In the genomic region with DNA sequence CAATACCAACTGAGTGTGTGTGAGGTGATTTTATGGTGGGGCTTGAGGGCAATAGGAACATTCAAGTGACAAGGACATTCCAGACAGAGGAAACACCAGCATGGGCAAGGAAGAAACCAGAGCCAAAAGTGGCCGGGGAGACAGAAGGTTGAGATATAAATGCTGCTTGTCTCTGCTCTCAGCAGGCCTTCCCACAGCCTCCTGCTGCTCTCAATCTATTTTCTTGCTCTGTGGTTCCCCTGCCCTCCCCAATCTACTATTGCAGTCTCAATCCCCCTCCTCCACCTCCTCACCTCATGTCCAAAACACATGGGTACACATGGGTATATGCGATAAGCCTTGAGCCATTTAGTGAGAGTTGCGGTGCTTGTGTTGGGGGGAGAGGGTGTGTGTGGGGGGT, we compare ENCODE assay signal across 22 mouse cellular contexts.
DNase-seq lines count a peak whose midpoint lies in the region; ATAC-seq and TF ChIP-seq lines count a peak whose summit lies in the region.
"Had no signal": no experiment of that assay in that cellular context is flagged by ENCODE, and none has a peak within 500 bp of the region (broad histone marks: within the 10 kb centered on the region; RNA-seq: fewer than 3 reads in every experiment).

No protein-coding gene starts in this region.

- TF ChIP-seq POLR2A in thymus, adult 2 months (IDR thresholded peaks at IDR 0.05; ENCODE audit: control insufficient read depth, extremely low read depth, insufficient read depth, low read length, poor library complexity): no peak

- no peak for TF ChIP-seq CTCF in thymus, adult 2 months (IDR thresholded peaks at IDR 0.05; ENCODE audit: borderline replicate concordance, control insufficient read depth, extremely low read depth, insufficient read depth, low read length, poor library complexity)

- no peaks in the 10 kb centered on the region for H3K4me1 ChIP-seq in thymus, adult 2 months (replicated peaks; ENCODE audit: control insufficient read depth, insufficient read depth, low read length)
- H3K4me1 ChIP-seq: limb, embryonic 12.5 days; liver, embryonic 15.5 days had no signal

- H3K4me3 ChIP-seq in thymus, adult 2 months (ENCODE audit: control insufficient read depth, insufficient read depth, low read length): no peak overlapping the region
- H3K4me3 ChIP-seq: forebrain, embryonic 15.5 days; limb, embryonic 12.5 days; liver, embryonic 15.5 days had no signal

- H3K27me3 ChIP-seq in thymus, adult 2 months (ENCODE audit: control insufficient read depth, insufficient read depth, low read length): no peaks in the 10 kb centered on the region
- H3K27me3 ChIP-seq: forebrain, embryonic 15.5 days; limb, embryonic 12.5 days; liver, embryonic 15.5 days; Patski had no signal

- WGBS in thymus, adult 2 months: 92% methylated on average over 3 of the region's 3 CpGs

- no peaks in the 10 kb centered on the region for H3K36me3 ChIP-seq in thymus, adult 2 months (ENCODE audit: control insufficient read depth, insufficient read depth, low read length)
- H3K36me3 ChIP-seq: forebrain, embryonic 15.5 days; limb, embryonic 12.5 days; liver, embryonic 15.5 days had no signal

- no peak overlapping the region for H3K27ac ChIP-seq in thymus, adult 2 months (ENCODE audit: control insufficient read depth, insufficient read depth, low read length)
- H3K27ac ChIP-seq: forebrain, embryonic 15.5 days; limb, embryonic 12.5 days; liver, embryonic 15.5 days had no signal

- DNase-seq in cerebellum, postnatal 14 days: peak; percentile 21 to 54
- DNase-seq in frontal cortex, adult 2 months (ENCODE audit: extremely low spot score in 1 of 2, low spot score in 1 of 2): peak; percentile 4 to 10
- DNase-seq in frontal cortex, postnatal 14 days (ENCODE audit: low spot score in 2 of 2): no peak
- DNase-seq in layer of hippocampus, adult 9-11 months: peak; percentile 29
- DNase-seq in layer of hippocampus, adult 11-12 months (ENCODE audit: low spot score): no peak
- peak; percentile 57 for DNase-seq in brain, adult 2 months (ENCODE audit: low read depth, low spot score)
- no peak for DNase-seq in thymus, adult 2 months
- DNase-seq: adrenal gland, postnatal 10 days; gastrocnemius, postnatal 14 days; heart, postnatal 14 days; kidney, adult 9 months; kidney, postnatal 10 days; lung, embryonic 14.5 days; lung, postnatal 14 days; midbrain, embryonic 14.5 days; thymus, postnatal 25 days had no signal

- no peak; the same call in 1 of the 2 replicates for ATAC-seq in cerebellum, adult (ENCODE audit: insufficient number of reproducible peaks, low FRiP score, low TSS enrichment)
- ATAC-seq: forebrain, embryonic 15.5 days; intestine, postnatal 0 days; Patski had no signal

Comparison
In these comparisons a context has a peak if more than half of its experiments do, and no peak if none do; other contexts are left out.
1. DNase-seq: peak in cerebellum, postnatal 14 days (2 of 2), frontal cortex, adult 2 months (2 of 2), layer of hippocampus, adult 9-11 months (single experiment) and brain, adult 2 months (single experiment); none in frontal cortex, postnatal 14 days (0 of 2), layer of hippocampus, adult 11-12 months (single experiment) and thymus, adult 2 months (single experiment).